Mouse (Mus musculus): ENCODE data around the gene Zbtb9.

DNA sequence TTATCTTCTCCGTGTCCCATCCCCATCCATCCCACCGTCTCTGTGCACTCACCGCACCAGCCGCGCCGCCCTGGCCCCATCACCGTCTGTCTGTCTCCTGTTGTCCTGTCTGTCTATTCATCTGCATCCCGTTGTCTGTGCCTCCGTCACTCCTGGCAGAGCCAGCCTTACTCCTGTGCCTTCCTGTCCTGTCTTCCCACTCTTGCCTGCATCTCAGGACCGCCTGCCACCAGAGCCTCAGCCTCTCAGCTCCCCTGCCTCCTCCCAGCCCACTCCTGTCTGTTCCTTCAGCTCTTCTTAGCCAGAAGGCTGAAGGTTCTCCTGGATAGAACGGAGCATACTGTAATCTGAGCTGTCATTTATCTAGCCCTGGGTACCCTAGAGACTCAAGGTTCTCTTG is 6.0 kb upstream of the Zbtb9 start:
- TF ChIP-seq CTCF (IDR thresholded peaks at IDR 0.05; ENCODE audit: control insufficient read depth, insufficient read depth, insufficient replicate concordance, low read depth, low read length) (no peak), POLR2A (IDR thresholded peaks at IDR 0.05; ENCODE audit: control insufficient read depth, low read depth, low read length) (no peak)
